ENCODE assay signal across 7 mouse cellular contexts in genomic region chr14:84445503-84446410, GRCm38 (mm10). TPM values are rescaled to one million over a fixed set of nuclear protein-coding genes. Genes with fewer than 3 reads are reported as not detected.
DNase-seq lines count a peak whose midpoint lies in the region; ATAC-seq lines count a peak whose summit lies in the region.

No protein-coding gene starts in this region.

- H3K27me3 ChIP-seq in hindbrain, embryonic 14.5 days (ENCODE audit: control insufficient read depth, insufficient read depth, low read length): peaks cover 6% of the 10 kb centered on the region; the same call in 1 of the 2 replicates
- peaks cover 50% of the 10 kb centered on the region for H3K27me3 ChIP-seq in midbrain, embryonic 10.5 days (ENCODE audit: low read depth, poor library complexity, severe bottlenecking)
- H3K27me3 ChIP-seq in stomach, embryonic 16.5 days (ENCODE audit: control insufficient read depth, insufficient read depth, low read length): peaks cover 36% of the 10 kb centered on the region

- H3K4me3 ChIP-seq in hindbrain, embryonic 14.5 days (replicated peaks; ENCODE audit: low read length): peak overlapping the region; percentile 63
- peak overlapping the region; percentile 70 for H3K4me3 ChIP-seq in midbrain, embryonic 10.5 days
- peak overlapping the region; percentile 62 for H3K4me3 ChIP-seq in stomach, embryonic 16.5 days (replicated peaks; ENCODE audit: low read length)

- peaks cover 7% of the 10 kb centered on the region; the same call in 1 of the 2 replicates for H3K4me1 ChIP-seq in hindbrain, embryonic 14.5 days (replicated peaks; ENCODE audit: control insufficient read depth, insufficient read depth, low read length)
- H3K4me1 ChIP-seq in midbrain, embryonic 10.5 days: peaks cover 38% of the 10 kb centered on the region
- H3K4me1 ChIP-seq in stomach, embryonic 16.5 days (ENCODE audit: control insufficient read depth, insufficient read depth, low read length): peaks cover 18% of the 10 kb centered on the region

- peak overlapping the region; percentile 83 for H3K4me2 ChIP-seq in hindbrain, embryonic 14.5 days (replicated peaks)
- peak overlapping the region; percentile 88 for H3K4me2 ChIP-seq in stomach, embryonic 16.5 days (ENCODE audit: low read depth, low read length)

- peak; percentile 13 to 24 for DNase-seq in adrenal gland, adult 18-20 months (ENCODE audit: low spot score in 2 of 2)
- peak; percentile 11 for DNase-seq in cerebellum, adult 9-11 months
- peak; percentile 48 to 53 for DNase-seq in frontal cortex, postnatal 10 days (ENCODE audit: low spot score in 2 of 2)
- peak; percentile 57 for DNase-seq in hindbrain, embryonic 14.5 days (ENCODE audit: low spot score)
- peak; percentile 61 to 65 for DNase-seq in layer of hippocampus, postnatal 36 days
- DNase-seq in midbrain, embryonic 10.5 days (ENCODE audit: low spot score): peak; percentile 70

- H3K9me3 ChIP-seq in hindbrain, embryonic 14.5 days (ENCODE audit: control insufficient read depth, low read length): no peaks in the 10 kb centered on the region
- H3K9me3 ChIP-seq in midbrain, embryonic 10.5 days (replicated peaks): no peaks in the 10 kb centered on the region
- no peaks in the 10 kb centered on the region for H3K9me3 ChIP-seq in stomach, embryonic 16.5 days (replicated peaks; ENCODE audit: control insufficient read depth, low read length)

- peak overlapping the region; percentile 67 for H3K9ac ChIP-seq in hindbrain, embryonic 14.5 days
- H3K9ac ChIP-seq in stomach, embryonic 16.5 days (ENCODE audit: low read length): peak overlapping the region; percentile 58

- no peak for ATAC-seq in hindbrain, embryonic 14.5 days (ENCODE audit: low FRiP score)
- no peak for ATAC-seq in stomach, embryonic 16.5 days (ENCODE audit: insufficient read depth, low FRiP score)

- 0% methylated on average over 59 of the region's 59 CpGs for WGBS in hindbrain, embryonic 14.5 days
- under 1% methylated on average over 59 of the region's 59 CpGs for WGBS in midbrain, embryonic 10.5 days
- WGBS in stomach, embryonic 16.5 days: under 1% methylated on average over 59 of the region's 59 CpGs

- H3K27ac ChIP-seq in hindbrain, embryonic 14.5 days: peak overlapping the region; percentile 72
- H3K27ac ChIP-seq in midbrain, embryonic 10.5 days (replicated peaks): peak overlapping the region; percentile 63
- H3K27ac ChIP-seq in stomach, embryonic 16.5 days (ENCODE audit: low read length): peak overlapping the region; percentile 29; the same call in 1 of the 2 replicates

- H3K36me3 ChIP-seq in hindbrain, embryonic 14.5 days (replicated peaks; ENCODE audit: control insufficient read depth, insufficient read depth): no peaks in the 10 kb centered on the region
- no peaks in the 10 kb centered on the region for H3K36me3 ChIP-seq in midbrain, embryonic 10.5 days
- no peaks in the 10 kb centered on the region for H3K36me3 ChIP-seq in stomach, embryonic 16.5 days (ENCODE audit: control insufficient read depth, insufficient read depth, low read length)

RNA-seq across cellular contexts. Expression of gene Pcdh17, which starts 2.4 kb away (rescaled TPM):
- 1 to 10 TPM; 1.8 to 2.9 TPM for total RNA-seq in adrenal gland, adult 18-20 months (2021)
- polyA plus RNA-seq in hindbrain, embryonic 14.5 days (2014; fragmentation: Nextera tagmentation; extraction: Ambion mirVana): 32.6 and 36.8 TPM in 2 replicates
- total RNA-seq in layer of hippocampus, postnatal 36 days (2021): 10 to 100 TPM; 41.5 to 44.8 TPM
- 3.0 and 3.7 TPM in 2 replicates for polyA plus RNA-seq in midbrain, embryonic 10.5 days (2016; fragmentation: Nextera tagmentation; extraction: Ambion mirVana)
- polyA plus RNA-seq in stomach, embryonic 16.5 days (2015; fragmentation: Nextera tagmentation; extraction: Ambion mirVana): 5.9 and 7.1 TPM in 2 replicates

Comparison
In these comparisons a context has a peak if more than half of its experiments do, and no peak if none do; other contexts are left out.
1. DNase-seq: peak in every context shown above with its lines; median percentile 70 in midbrain, embryonic 10.5 days; 63 in layer of hippocampus, postnatal 36 days; 57 in hindbrain, embryonic 14.5 days; 50 in frontal cortex, postnatal 10 days; 18 in adrenal gland, adult 18-20 months; 11 in cerebellum, adult 9-11 months.